Mouse (Mus musculus): ENCODE measurements around the gene Itgb5.

Gene Itgb5

DNA sequence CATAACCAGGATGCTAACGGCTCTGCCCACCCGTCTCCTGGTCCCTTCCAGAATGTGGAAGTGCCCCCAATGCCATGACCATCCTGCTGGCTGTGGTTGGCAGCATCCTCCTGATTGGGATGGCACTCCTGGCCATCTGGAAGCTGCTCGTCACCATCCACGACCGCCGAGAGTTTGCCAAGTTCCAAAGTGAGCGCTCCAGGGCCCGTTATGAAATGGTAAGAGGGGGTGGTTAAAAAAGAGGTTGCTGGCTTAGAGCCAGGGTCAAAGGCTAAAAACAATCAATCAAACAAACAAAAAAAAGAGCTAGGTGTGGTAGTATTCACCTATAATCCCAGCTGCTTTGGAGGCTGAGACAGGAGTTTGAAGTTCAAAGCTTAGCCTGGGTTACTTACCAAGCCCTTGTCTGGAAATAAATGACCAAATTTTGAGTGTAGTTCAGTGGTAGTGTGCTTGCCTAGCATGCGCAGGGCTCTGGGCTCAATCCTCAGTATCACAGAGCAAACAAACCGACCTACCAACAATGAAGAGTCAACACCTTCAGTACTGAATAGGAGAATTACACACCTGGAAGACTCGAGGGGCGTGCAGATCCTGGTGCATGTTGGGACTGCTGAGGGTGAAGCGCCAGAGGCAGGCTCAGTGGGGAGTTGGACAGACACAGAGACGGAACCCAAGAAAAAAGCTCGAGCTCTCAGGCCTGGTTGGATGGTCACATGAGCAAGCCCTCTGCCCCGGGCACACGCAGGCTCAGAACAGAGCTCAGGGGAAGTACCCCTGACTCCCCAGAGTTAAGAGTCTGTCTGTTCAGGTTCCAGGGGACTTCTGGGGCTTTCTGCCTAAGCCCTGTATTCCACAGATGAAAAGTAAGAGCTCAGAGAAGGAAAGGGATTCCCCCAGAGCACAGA, 118.5 kb downstream of the Itgb5 start:
- in situ Hi-C loops (cut with MboI; ENCODE audit: low pct_unique_long_range_greater_than_20kb in 1 of 2, low sequenced_read_pairs in 2 of 2, unreplicated experiment in 1 of 2) = no loop called here

DNA sequence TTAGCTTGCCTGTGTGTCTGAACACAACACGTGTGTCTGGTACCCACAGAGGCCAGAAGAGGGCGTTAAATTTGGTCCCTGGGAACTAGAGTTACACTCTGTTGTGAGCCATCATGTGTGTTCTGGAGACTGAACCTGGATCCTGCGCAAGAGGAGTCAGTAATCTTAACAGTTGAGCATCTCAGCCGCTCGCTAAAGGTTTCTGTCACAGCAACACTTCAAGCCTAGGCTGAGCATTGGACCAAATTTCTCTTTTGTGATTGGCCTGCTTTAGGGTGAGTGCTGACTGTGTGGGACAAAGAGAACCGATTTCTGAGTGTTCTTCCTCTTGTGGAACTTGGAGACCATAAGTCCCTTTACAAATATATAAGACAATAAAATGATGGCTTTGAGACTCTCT, 120.9 kb downstream of the Itgb5 start:
- in situ Hi-C loops (cut with MboI; ENCODE audit: low pct_unique_long_range_greater_than_20kb in 1 of 2, low sequenced_read_pairs in 2 of 2, unreplicated experiment in 1 of 2) = loop anchor here in 1 of 2 experiments (5.0 kb wide), 1 partner anchor 128 kb away; no protein-coding TSS in a partner anchor

DNA sequence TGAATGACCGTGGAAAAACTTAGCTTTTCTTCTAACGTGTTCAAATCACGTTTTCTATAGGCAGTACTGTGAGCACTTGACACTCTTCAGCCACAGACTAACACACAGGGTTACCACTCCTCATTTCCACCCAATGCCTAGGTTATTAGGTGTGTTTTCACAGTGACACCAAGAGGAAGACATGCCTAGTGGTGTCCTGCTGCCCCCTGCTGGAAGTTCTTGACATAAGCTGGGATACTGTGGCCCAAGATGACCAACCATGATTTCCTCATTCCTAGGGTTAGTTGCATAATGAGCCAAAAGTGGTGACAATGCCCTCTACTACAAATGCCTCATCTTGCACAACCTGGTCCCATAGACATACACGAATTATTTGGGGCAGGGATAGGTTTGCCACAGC, 121.4 kb downstream of the Itgb5 start:
- in situ Hi-C loops (cut with MboI; ENCODE audit: low pct_unique_long_range_greater_than_20kb in 1 of 2, low sequenced_read_pairs in 2 of 2, unreplicated experiment in 1 of 2) = loop anchor here in 1 of 2 experiments (5.0 kb wide), 1 partner anchor 129 kb away; no protein-coding TSS in a partner anchor

DNA sequence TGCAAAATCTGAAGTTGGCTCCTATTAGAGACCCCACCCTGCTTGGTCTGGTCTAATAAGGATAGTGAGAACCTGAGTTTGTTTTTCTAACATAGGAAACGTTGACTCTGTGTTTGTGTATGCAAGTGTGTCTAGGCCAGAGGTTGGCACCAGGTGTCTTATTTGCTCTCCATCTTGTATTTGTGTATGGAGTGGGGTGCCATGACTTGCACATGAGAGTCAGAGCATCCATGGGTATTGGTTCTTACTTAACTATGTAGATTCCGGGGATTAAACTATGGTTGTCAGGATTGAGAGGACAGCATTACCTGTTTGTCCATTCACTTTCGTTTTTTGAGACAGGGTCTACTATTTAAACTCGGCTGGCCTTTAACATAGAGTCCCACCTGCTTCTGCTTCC, 123.5 kb downstream of the Itgb5 start:
- in situ Hi-C loops (cut with MboI; ENCODE audit: low pct_unique_long_range_greater_than_20kb in 1 of 2, low sequenced_read_pairs in 2 of 2, unreplicated experiment in 1 of 2) = loop anchor here in 1 of 2 experiments (5.0 kb wide), 1 partner anchor 131 kb away; no protein-coding TSS in a partner anchor

DNA sequence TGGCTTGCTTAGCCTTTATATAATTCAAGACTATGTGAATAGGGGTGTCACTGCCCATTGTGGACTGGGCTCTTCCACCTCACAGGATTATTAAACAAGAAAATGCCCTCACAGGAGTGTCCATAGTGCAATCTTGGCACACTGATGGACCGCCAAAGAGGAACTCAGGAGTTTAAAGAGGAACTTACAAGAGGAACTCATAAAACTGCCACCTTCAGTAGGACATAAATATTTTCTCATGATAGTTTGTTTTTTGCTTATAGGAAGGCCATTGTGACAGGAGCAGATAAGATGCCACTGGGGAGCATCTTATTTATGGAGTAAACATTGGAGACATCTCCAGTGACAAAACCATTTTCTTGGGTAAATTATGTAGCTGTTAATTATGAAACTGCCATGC, 125.3 kb downstream of the Itgb5 start:
- in situ Hi-C loops (cut with MboI; ENCODE audit: low pct_unique_long_range_greater_than_20kb in 1 of 2, low sequenced_read_pairs in 2 of 2, unreplicated experiment in 1 of 2) = loop anchor here (5.0 kb wide), 1 partner anchor 132 kb away; no protein-coding TSS in a partner anchor

DNA sequence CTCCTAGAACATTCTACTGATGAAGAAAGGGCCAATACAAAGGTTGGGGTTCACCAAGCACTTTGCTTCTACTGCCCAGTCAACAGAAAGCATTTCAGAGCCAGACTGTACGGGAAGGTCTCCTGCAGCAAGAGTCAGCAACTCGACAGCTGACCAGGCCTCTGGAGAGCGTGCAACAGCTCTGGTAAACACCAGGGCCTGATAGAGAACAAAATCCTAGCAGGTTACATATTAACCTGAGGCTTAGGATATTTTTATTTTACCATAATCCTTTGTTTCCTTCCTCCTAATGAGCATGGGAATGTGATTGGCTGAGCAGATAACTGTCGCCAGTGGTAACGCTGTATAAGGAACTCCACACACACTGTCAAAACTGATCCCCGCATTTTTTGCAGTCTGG, 134.0 kb downstream of the Itgb5 start:
- in situ Hi-C loops (cut with MboI; ENCODE audit: low pct_unique_long_range_greater_than_20kb in 1 of 2, low sequenced_read_pairs in 2 of 2, unreplicated experiment in 1 of 2) = no loop called here

DNA sequence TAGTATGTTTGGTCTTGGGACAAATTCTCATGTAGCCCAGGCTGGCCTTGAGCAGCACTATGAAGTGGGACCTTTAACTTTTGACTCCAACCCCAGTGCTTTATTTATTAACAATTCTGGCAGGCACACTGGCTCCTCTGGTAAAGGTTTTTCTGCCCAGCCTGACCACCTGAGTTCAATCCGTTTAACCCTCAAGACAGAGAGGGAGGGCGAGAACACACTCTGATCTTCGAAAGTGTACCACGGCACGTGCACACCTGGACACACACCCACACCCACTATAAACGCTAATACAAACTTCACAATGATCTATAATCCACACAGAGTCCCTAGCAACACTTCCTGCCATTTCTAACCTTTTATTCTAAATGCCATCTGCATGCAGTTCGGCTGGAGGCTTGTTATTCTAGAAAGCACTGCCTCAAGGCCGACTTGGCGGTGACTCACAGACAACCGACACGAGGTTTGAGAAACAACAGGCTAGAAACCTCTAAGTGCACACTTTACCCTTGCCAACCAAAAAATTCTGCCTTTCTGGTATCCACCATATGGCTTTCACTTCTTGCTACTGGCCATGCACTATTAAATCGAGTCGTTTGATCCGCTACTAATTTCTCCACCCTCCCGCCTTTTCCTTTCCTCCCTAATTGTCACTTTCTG, 136.5 kb downstream of the Itgb5 start:
- in situ Hi-C loops (cut with MboI; ENCODE audit: low pct_unique_long_range_greater_than_20kb in 1 of 2, low sequenced_read_pairs in 2 of 2, unreplicated experiment in 1 of 2) = no loop called here

DNA sequence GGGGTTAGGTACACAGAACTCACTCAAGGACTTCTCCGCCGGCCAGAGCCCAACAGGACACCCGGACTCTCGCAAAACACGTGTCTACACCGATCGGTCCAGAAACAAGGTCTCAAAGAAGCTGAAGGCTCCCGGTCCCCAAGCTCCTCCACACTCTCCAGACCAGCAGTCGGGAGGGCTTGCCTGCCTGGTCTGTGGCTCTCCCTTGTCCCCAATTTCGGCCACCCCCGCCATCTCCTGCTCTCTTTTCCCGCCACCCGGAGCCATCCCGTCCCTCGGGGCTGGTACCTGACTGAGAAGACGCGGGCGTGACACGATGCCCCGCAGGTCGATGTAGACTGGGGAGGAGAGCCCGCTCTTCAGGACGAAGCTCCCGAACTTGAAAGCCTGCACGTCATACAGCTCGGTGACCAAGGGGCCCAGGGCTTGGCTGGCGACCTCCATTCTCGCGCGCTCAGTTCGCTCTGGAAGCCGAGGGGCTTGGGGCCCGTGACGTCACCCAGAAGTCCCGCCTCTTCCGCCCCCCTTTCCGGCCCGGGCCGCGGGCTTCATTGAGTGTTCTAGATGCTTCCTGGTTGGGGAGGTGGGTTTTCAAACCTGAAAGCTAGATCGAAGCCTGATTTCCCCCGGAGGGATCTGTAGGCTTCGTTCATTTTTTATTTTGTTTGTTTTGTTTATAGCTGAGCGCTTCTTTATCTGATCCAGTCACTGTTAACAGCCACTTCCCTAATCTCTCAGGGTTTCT, 137.2 kb downstream of the Itgb5 start, which contains the start of gene Umps:
Umps (minus strand) TSS at position 501 of the 745 bp plus-strand sequence.
- in situ Hi-C loops (cut with MboI; ENCODE audit: low pct_unique_long_range_greater_than_20kb in 1 of 2, low sequenced_read_pairs in 2 of 2, unreplicated experiment in 1 of 2) = no loop called here

DNA sequence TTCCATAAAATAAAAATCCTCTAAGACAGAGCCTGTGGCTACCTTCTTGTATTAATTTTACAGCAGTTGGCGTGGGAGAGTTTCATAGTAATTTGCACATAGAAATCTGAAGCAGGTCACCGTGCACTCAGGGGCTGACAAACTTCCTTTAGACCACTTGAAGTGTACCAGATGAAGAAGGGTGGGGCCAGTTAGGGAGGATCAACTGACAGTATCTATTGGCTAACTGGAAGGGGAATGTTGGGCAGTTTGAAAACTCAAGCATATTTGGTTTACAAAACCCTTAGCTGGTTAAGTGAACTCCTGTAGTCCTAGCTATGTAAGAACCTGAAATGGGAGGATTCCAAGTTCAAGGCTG, 137.8 kb downstream of the Itgb5 start:
- in situ Hi-C loops (cut with MboI; ENCODE audit: low pct_unique_long_range_greater_than_20kb in 1 of 2, low sequenced_read_pairs in 2 of 2, unreplicated experiment in 1 of 2) = no loop called here

DNA sequence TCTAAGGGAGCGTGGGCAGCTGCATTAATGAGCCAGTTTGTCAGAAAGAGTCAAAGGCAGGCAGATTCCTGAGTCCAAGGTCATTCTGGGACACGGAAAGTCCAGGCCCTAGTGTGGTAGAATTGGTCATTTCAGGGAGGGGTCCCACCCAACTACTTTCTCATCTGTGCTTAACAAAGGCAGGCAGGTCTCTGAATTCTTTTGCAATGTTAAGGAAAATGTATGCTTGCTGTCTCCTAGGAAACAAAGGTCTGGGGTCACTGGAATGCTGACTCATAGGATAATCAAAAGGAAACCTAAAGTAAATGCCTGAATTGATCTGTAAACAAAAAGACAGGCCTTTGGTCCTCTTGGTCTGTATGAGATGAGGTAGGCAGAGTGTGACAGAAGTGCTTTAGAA, 150.4 kb downstream of the Itgb5 start:
- in situ Hi-C loops (cut with MboI; ENCODE audit: low pct_unique_long_range_greater_than_20kb in 1 of 2, low sequenced_read_pairs in 2 of 2, unreplicated experiment in 1 of 2) = no loop called here

DNA sequence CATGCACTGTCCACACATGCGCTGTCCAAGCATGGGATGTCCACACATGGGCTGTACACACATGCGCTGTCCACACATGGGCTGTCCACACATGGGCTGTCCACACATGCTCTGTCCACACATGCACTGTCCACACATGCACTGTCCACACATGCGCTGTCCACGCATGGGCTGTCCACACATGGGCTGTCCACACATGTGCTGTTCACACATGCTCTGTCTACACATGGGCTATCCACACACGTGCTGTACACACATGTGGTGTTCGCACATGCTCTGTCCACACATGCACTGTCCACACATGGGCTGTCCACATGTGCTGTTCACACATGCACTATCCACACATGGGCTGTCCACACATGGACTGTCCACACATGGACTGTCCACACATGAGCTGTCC, 154.2 kb downstream of the Itgb5 start:
- in situ Hi-C loops (cut with MboI; ENCODE audit: low pct_unique_long_range_greater_than_20kb in 1 of 2, low sequenced_read_pairs in 2 of 2, unreplicated experiment in 1 of 2) = no loop called here

DNA sequence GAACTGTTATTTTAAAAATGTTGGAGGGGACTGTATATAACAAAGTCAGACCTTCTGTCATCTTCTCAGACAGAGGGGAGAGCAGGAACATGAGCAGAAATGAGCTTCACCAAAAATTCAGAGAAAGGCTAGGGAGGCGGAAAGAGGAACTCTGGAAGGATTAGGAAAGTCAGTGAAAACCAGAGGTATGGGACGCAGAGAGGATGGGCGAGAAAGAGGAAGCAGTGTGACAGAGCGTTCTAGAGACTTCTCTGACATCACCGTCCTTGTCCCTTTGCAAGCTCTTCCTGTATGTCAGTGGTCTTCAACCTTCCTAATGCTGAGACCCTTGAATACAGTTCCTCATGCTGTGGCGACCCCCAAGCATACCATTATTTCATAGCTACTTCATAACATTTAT, 155.9 kb downstream of the Itgb5 start:
- in situ Hi-C loops (cut with MboI; ENCODE audit: low pct_unique_long_range_greater_than_20kb in 1 of 2, low sequenced_read_pairs in 2 of 2, unreplicated experiment in 1 of 2) = no loop called here

DNA sequence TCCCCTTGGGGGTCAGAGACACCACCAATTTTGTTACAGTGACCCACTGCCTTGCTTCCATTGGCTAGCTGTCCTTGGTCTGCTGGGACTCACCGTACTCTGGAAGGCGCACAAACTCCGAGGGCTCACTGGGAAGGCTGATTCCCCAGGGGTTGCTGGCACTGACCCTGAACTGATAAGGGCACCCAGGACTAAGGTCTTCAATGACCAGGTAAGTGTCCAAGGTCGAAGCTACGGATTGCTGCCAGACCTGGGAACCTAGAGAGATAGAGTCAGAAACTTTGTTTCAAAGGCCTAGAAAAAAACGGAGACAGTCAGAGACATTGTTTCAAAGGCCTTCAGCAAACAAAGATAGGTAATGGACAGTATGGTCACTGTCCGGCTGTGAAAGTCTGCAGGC, 157.5 kb downstream of the Itgb5 start:
- in situ Hi-C loops (cut with MboI; ENCODE audit: low pct_unique_long_range_greater_than_20kb in 1 of 2, low sequenced_read_pairs in 2 of 2, unreplicated experiment in 1 of 2) = no loop called here

DNA sequence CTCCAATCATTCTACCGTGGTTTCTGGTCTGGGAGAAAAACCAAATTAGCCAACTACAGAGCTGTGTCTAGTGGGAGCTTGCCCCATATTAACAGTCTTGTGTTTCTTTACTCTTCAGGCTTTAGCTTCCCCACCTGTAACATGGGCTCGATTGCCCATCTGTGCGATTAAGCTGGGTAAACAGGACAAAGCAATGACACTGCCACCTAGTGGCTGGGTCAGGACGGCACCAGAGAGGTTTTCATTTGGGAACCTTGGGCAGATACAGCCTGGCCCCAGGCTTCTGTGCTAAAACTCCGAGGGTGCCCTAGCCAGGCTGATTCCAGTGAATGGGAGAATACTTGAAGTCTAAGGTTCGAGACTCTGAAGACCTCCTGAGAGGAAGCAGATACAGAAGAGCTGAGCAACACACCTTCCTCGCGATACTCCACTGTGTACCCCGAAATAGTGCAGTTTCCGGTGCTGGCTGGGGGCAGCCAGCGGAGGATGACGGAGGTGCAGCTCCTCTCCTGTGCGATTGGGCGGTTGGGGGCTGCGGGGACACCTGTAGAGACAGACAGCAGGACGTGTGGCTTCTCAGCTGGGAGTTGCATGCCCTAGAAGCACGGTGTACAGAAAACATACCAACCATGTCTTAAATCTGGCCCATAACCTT, 159.0 kb downstream of the Itgb5 start:
- in situ Hi-C loops (cut with MboI; ENCODE audit: low pct_unique_long_range_greater_than_20kb in 1 of 2, low sequenced_read_pairs in 2 of 2, unreplicated experiment in 1 of 2) = no loop called here

DNA sequence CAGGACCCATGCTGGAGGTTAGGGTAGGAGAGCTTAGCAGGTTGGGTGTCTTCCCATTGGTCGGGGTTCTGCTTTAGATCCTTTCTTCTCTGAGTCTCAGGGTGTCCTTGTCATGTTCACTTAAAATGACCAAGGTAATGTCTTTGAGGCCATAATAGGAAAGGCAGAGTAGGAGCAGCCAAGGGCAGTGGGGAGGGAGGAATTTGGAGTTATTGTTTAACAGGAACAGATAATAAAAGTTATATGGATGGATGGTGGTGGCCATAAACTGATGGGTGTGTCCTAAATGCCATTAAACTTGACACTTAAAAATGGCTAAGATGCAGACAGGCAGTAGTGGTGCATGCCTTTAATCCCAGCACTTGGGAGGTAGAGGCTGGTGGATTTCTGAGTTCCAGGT, 159.6 kb downstream of the Itgb5 start:
- in situ Hi-C loops (cut with MboI; ENCODE audit: low pct_unique_long_range_greater_than_20kb in 1 of 2, low sequenced_read_pairs in 2 of 2, unreplicated experiment in 1 of 2) = no loop called here

DNA sequence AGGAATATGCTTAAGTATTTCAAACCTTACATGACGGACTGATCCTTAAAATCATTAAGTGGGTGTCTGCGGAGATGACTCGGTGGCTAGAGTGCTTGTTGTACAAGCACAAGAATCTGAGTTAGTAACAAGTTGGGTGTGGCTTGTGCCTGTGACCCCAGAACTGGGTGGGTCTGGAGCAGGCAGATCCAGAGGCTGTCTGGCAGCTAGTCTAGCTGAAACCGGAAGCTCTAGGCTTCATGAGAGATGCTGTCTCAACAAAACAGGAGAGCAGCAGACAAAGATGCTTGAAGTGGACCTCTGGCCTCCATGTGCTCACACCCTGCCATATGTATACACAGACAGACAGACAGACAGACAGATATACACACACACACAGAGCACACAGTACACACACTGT, 161.2 kb downstream of the Itgb5 start:
- in situ Hi-C loops (cut with MboI; ENCODE audit: low pct_unique_long_range_greater_than_20kb in 1 of 2, low sequenced_read_pairs in 2 of 2, unreplicated experiment in 1 of 2) = loop anchor here (5.0 to 10.0 kb wide), 3 partner anchors 114 to 166 kb away; partner anchors contain the start of gene Itgb5 (in 1 of the 2)

DNA sequence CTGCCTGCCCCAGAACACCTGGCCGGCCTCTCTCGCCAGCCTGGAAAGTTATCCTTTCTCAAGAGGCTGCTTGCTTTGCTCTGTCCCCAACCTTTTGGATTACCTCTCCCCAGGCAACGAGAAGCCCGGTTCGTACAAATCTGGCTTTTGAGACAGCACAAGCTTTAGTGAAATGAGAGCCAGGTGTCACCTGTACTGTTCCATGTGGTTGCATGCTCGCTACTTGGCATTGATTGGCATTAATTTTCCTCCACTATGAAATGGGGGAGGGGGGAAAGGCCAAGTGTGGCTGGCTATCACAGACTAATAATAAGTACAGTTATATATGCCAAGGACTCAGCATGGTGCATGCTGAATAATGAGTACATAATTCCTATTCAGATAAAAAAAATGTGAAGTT, 164.9 kb downstream of the Itgb5 start:
- in situ Hi-C loops (cut with MboI; ENCODE audit: low pct_unique_long_range_greater_than_20kb in 1 of 2, low sequenced_read_pairs in 2 of 2, unreplicated experiment in 1 of 2) = loop anchor here (5.0 to 10.0 kb wide), 3 partner anchors 110 to 170 kb away; partner anchors contain the start of gene Itgb5 (in 1 of the 2)

DNA sequence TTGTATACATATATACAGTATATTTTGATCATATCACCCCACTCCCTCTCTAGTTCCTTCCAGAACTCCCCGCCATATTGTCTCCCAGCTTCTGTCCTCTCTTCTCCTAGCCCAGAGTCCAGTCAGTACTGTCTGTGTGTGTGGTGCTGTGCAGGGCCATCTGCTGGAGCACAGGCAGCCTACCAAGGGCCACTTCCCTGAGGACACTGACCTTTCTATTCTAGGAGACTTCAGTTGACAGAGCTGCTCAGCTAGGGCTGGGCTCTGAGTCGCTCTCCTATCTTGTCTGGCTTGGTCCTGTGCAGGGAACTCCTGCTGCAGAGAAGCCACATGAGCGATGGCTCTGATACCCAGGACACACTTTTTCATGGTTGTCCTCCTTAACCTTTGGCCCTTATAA, 166.0 kb downstream of the Itgb5 start:
- in situ Hi-C loops (cut with MboI; ENCODE audit: low pct_unique_long_range_greater_than_20kb in 1 of 2, low sequenced_read_pairs in 2 of 2, unreplicated experiment in 1 of 2) = loop anchor here (10.0 kb wide), 2 partner anchors 109 to 171 kb away; partner anchors contain the start of gene Itgb5 (in 1 of the 2)
